Mouse (Mus musculus): ENCODE data around the gene Fbxl19. TPM values are rescaled to one million over a fixed set of nuclear protein-coding genes. Genes with fewer than 3 reads are reported as not detected.

The Fbxl19 gene
- polyA plus RNA-seq, 1 experiment from 2014 or later, result 7.4 TPM

DNA sequence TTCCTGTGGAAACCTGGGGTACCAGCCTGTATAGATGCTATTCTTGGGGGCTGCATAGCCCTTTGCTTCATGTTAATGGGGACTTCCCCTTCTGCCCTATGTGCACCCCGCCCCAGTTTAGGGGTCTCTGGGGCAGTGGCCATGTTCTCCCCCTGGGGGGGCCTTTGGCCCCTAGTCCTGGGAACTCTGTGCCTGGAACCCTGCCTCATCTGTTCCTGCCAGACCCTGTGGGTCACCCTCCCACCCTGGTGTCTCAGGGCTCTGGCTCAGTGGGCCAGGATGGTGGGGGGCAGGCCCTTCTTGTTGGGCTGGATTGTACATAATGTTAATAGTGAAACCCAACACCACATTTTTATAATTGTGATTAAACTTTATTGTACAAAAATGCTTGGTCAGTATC lies 55.4 kb downstream of the Fbxl19 start:
- no peak overlapping the region for H3K27ac ChIP-seq (replicated peaks; ENCODE audit: low read depth, low read length)
- 0 out of 2 replicates have a peak, but pooled peaks cover 3% of the 10 kb centered on the region for H3K4me1 ChIP-seq (ENCODE audit: control insufficient read depth, insufficient read depth, low read length)
- peaks cover 65% of the 10 kb centered on the region for H3K36me3 ChIP-seq (ENCODE audit: control insufficient read depth, insufficient read depth, low read length)
- H3K9ac ChIP-seq (replicated peaks; ENCODE audit: low read length), result no peak overlapping the region
- no peak overlapping the region for H3K4me3 ChIP-seq (replicated peaks; ENCODE audit: low read depth, low read length)
- ATAC-seq (ENCODE audit: low FRiP score, low TSS enrichment) (no peak), DNase-seq (no peak)
- WGBS, result 94% methylated on average over 1 of the region's 1 CpGs
- H3K9me3 ChIP-seq (ENCODE audit: control insufficient read depth, low read length), result no peaks in the 10 kb centered on the region
- no peaks in the 10 kb centered on the region for H3K27me3 ChIP-seq (ENCODE audit: control insufficient read depth, insufficient read depth, low read length)
- H3K4me2 ChIP-seq (ENCODE audit: low read length), result no peak overlapping the region

DNA sequence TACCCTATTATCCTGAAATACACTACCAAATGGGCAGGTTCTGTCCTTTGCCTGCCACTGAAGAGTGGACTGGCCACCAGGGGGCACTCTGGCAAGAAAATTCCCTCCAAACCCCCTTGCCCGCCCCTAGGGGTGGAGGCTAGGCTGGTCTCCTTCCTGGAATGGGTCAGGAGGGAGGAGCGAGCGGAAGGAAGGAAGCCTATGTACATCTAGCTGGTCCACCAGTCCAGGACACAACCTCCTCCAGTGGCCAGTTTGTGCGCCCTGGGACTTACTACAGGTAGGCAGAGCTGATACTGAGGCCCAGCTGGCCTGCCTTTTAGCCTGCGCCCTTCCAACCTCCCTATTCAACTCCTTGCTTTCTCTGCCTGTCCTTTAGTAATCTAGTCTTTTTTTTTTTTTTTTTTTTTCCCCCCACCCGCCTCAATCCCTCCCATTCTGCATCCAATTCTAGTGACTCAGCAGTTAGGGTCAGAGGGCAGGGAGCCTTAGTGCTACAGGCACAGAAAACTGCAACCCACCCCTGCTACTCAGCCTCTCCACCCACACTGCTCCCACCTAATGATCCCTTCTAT lies 56.2 kb downstream of the Fbxl19 start, which contains the start of gene Hsd3b7:
Hsd3b7 (plus strand) TSS at position 170 of the 575 bp plus-strand sequence.
- ATAC-seq (ENCODE audit: low FRiP score, low TSS enrichment) (peak; percentile 78), DNase-seq (peak; percentile 90)
- H3K4me3 ChIP-seq (replicated peaks; ENCODE audit: low read depth, low read length), result no peak within 1 kb of the TSS
- H3K27ac ChIP-seq (replicated peaks; ENCODE audit: low read depth, low read length), result peak within 1 kb of the TSS; percentile 41; the same call in 1 of the 2 replicates
- no peak within 1 kb of the TSS for H3K9ac ChIP-seq (replicated peaks; ENCODE audit: low read length)
- 22% methylated on average over 6 of the region's 6 CpGs for WGBS
- H3K27me3 ChIP-seq (ENCODE audit: control insufficient read depth, insufficient read depth, low read length), result no peaks in the 10 kb centered on the region
- 0 out of 2 replicates have a peak, but pooled peaks cover 3% of the 10 kb centered on the region for H3K4me1 ChIP-seq (ENCODE audit: control insufficient read depth, insufficient read depth, low read length)
- H3K9me3 ChIP-seq (ENCODE audit: control insufficient read depth, low read length), result no peaks in the 10 kb centered on the region
- H3K36me3 ChIP-seq (ENCODE audit: control insufficient read depth, insufficient read depth, low read length), result peaks cover 65% of the 10 kb centered on the region
- H3K4me2 ChIP-seq (ENCODE audit: low read length), result peak within 1 kb of the TSS; percentile 25; the same call in 1 of the 2 replicates

GRCm38 (mm10) chr7:127801010-127801621 lies 56.8 kb downstream of the Fbxl19 start:
- H3K9ac ChIP-seq (replicated peaks; ENCODE audit: low read length), result no peak overlapping the region
- peaks cover 62% of the 10 kb centered on the region for H3K36me3 ChIP-seq (ENCODE audit: control insufficient read depth, insufficient read depth, low read length)
- H3K9me3 ChIP-seq (ENCODE audit: control insufficient read depth, low read length), result no peaks in the 10 kb centered on the region
- H3K4me3 ChIP-seq (replicated peaks; ENCODE audit: low read depth, low read length), result no peak overlapping the region
- H3K4me2 ChIP-seq (ENCODE audit: low read length), result 0 out of 2 replicates have a peak overlapping the region, but pooled peaks have one; percentile 25
- 92% methylated on average over 8 of the region's 8 CpGs for WGBS
- DNase-seq (no peak), ATAC-seq (ENCODE audit: low FRiP score, low TSS enrichment) (no peak)
- 0 out of 2 replicates have a peak, but pooled peaks cover 3% of the 10 kb centered on the region for H3K4me1 ChIP-seq (ENCODE audit: control insufficient read depth, insufficient read depth, low read length)
- H3K27ac ChIP-seq (replicated peaks; ENCODE audit: low read depth, low read length), result no peak overlapping the region
- no peaks in the 10 kb centered on the region for H3K27me3 ChIP-seq (ENCODE audit: control insufficient read depth, insufficient read depth, low read length)

GRCm38 (mm10) chr7:127802313-127802712 lies 58.0 kb downstream of the Fbxl19 start:
- no peaks in the 10 kb centered on the region for H3K9me3 ChIP-seq (ENCODE audit: control insufficient read depth, low read length)
- no peak overlapping the region for H3K9ac ChIP-seq (replicated peaks; ENCODE audit: low read length)
- no peaks in the 10 kb centered on the region for H3K27me3 ChIP-seq (ENCODE audit: control insufficient read depth, insufficient read depth, low read length)
- ATAC-seq (ENCODE audit: low FRiP score, low TSS enrichment) (no peak), DNase-seq (no peak)
- H3K4me3 ChIP-seq (replicated peaks; ENCODE audit: low read depth, low read length), result no peak overlapping the region
- H3K4me1 ChIP-seq (ENCODE audit: control insufficient read depth, insufficient read depth, low read length), result 0 out of 2 replicates have a peak, but pooled peaks cover 3% of the 10 kb centered on the region
- H3K4me2 ChIP-seq (ENCODE audit: low read length), result no peak overlapping the region
- 95% methylated on average over 17 of the region's 17 CpGs for WGBS
- H3K36me3 ChIP-seq (ENCODE audit: control insufficient read depth, insufficient read depth, low read length), result peaks cover 57% of the 10 kb centered on the region
- no peak overlapping the region for H3K27ac ChIP-seq (replicated peaks; ENCODE audit: low read depth, low read length)

DNA sequence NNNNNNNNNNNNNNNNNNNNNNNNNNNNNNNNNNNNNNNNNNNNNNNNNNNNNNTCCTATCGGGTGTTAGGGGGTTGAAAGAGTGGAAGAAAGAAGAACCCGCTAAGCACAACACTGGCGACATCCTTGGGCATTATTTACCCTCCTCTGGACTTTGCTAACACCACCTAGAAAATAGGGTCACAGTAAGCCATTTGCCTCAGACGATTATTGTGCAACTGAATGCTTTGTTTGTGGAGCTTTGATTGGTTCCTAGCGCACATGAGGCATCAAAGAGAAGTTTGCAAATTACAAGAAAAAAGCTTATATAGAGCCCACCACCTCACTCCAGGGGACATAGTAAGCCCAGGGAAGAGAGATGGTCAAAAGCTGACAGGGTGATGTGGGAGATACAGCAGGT lies 64.5 kb downstream of the Fbxl19 start:
- no peaks in the 10 kb centered on the region for H3K4me1 ChIP-seq (ENCODE audit: control insufficient read depth, insufficient read depth, low read length)
- H3K9me3 ChIP-seq (ENCODE audit: control insufficient read depth, low read length), result no peaks in the 10 kb centered on the region
- H3K4me3 ChIP-seq (replicated peaks; ENCODE audit: low read depth, low read length), result no peak overlapping the region
- H3K27me3 ChIP-seq (ENCODE audit: control insufficient read depth, insufficient read depth, low read length), result no peaks in the 10 kb centered on the region
- peaks cover 70% of the 10 kb centered on the region for H3K36me3 ChIP-seq (ENCODE audit: control insufficient read depth, insufficient read depth, low read length)
- H3K9ac ChIP-seq (replicated peaks; ENCODE audit: low read length), result no peak overlapping the region
- no peak overlapping the region for H3K27ac ChIP-seq (replicated peaks; ENCODE audit: low read depth, low read length)
- WGBS, result 79% methylated on average over 5 of the region's 5 CpGs
- H3K4me2 ChIP-seq (ENCODE audit: low read length), result no peak overlapping the region
- ATAC-seq (ENCODE audit: low FRiP score, low TSS enrichment), result no peak
- no peak for DNase-seq

DNA sequence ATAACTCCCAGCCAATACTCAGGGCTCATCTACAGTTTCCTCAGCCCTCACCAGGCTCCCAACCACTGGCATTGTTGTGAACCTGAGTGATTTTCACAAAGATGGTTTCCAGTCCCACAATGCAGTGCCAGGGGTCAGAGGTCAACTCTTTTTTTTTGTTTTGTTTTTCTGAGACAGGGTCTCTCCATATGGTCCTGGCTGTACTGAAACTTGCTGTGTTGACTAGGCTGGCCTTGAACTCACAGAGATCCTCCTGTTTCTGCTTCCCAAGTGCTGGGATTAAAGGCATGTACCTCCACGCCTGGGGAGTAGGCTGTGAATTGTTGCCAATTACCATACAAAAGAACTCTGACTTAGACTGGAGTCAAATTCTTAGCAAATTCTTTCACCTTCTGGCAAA lies 65.5 kb downstream of the Fbxl19 start:
- no peak overlapping the region for H3K4me3 ChIP-seq (replicated peaks; ENCODE audit: low read depth, low read length)
- H3K9ac ChIP-seq (replicated peaks; ENCODE audit: low read length), result no peak overlapping the region
- H3K9me3 ChIP-seq (ENCODE audit: control insufficient read depth, low read length), result no peaks in the 10 kb centered on the region
- DNase-seq, result no peak
- no peak for ATAC-seq (ENCODE audit: low FRiP score, low TSS enrichment)
- 90% methylated on average over 1 of the region's 1 CpGs for WGBS
- peaks cover 75% of the 10 kb centered on the region for H3K36me3 ChIP-seq (ENCODE audit: control insufficient read depth, insufficient read depth, low read length)
- no peak overlapping the region for H3K4me2 ChIP-seq (ENCODE audit: low read length)
- no peaks in the 10 kb centered on the region for H3K27me3 ChIP-seq (ENCODE audit: control insufficient read depth, insufficient read depth, low read length)
- no peak overlapping the region for H3K27ac ChIP-seq (replicated peaks; ENCODE audit: low read depth, low read length)
- H3K4me1 ChIP-seq (ENCODE audit: control insufficient read depth, insufficient read depth, low read length), result no peaks in the 10 kb centered on the region

- DNase-seq (no peak), ATAC-seq (ENCODE audit: low FRiP score, low TSS enrichment) (no peak)
- WGBS, result 84% methylated on average over 10 of the region's 10 CpGs
- Histone ChIP-seq H3K9ac (replicated peaks; ENCODE audit: low read length) (no peak overlapping the region), H3K4me2 (ENCODE audit: low read length) (no peak overlapping the region), H3K27me3 (ENCODE audit: control insufficient read depth, insufficient read depth, low read length) (no peaks in the 10 kb centered on the region), H3K27ac (replicated peaks; ENCODE audit: low read depth, low read length) (no peak overlapping the region), H3K4me1 (ENCODE audit: control insufficient read depth, insufficient read depth, low read length) (no peaks in the 10 kb centered on the region), H3K9me3 (ENCODE audit: control insufficient read depth, low read length) (no peaks in the 10 kb centered on the region), H3K36me3 (ENCODE audit: control insufficient read depth, insufficient read depth, low read length) (peaks cover 71% of the 10 kb centered on the region), H3K4me3 (replicated peaks; ENCODE audit: low read depth, low read length) (no peak overlapping the region)
Observed at GRCm38 (mm10) chr7:127810650-127811049, 66.3 kb downstream of the Fbxl19 start.

GRCm38 (mm10) chr7:127811240-127811639 lies 66.9 kb downstream of the Fbxl19 start:
- H3K27me3 ChIP-seq (ENCODE audit: control insufficient read depth, insufficient read depth, low read length), result no peaks in the 10 kb centered on the region
- DNase-seq (no peak), ATAC-seq (ENCODE audit: low FRiP score, low TSS enrichment) (no peak)
- WGBS, result 86% methylated on average over 4 of the region's 4 CpGs
- no peaks in the 10 kb centered on the region for H3K9me3 ChIP-seq (ENCODE audit: control insufficient read depth, low read length)
- no peak overlapping the region for H3K4me3 ChIP-seq (replicated peaks; ENCODE audit: low read depth, low read length)
- H3K27ac ChIP-seq (replicated peaks; ENCODE audit: low read depth, low read length), result no peak overlapping the region
- H3K9ac ChIP-seq (replicated peaks; ENCODE audit: low read length), result no peak overlapping the region
- peaks cover 69% of the 10 kb centered on the region for H3K36me3 ChIP-seq (ENCODE audit: control insufficient read depth, insufficient read depth, low read length)
- H3K4me1 ChIP-seq (ENCODE audit: control insufficient read depth, insufficient read depth, low read length), result no peaks in the 10 kb centered on the region
- no peak overlapping the region for H3K4me2 ChIP-seq (ENCODE audit: low read length)

- Histone ChIP-seq H3K4me3 (replicated peaks; ENCODE audit: low read depth, low read length) (no peak overlapping the region), H3K27me3 (ENCODE audit: control insufficient read depth, insufficient read depth, low read length) (no peaks in the 10 kb centered on the region), H3K36me3 (ENCODE audit: control insufficient read depth, insufficient read depth, low read length) (peaks cover 62% of the 10 kb centered on the region), H3K4me2 (ENCODE audit: low read length) (no peak overlapping the region), H3K4me1 (ENCODE audit: control insufficient read depth, insufficient read depth, low read length) (no peaks in the 10 kb centered on the region), H3K9me3 (ENCODE audit: control insufficient read depth, low read length) (no peaks in the 10 kb centered on the region), H3K27ac (replicated peaks; ENCODE audit: low read depth, low read length) (no peak overlapping the region), H3K9ac (replicated peaks; ENCODE audit: low read length) (no peak overlapping the region)
- DNase-seq (no peak), ATAC-seq (ENCODE audit: low FRiP score, low TSS enrichment) (no peak)
- 83% methylated on average over 3 of the region's 3 CpGs for WGBS
Observed at GRCm38 (mm10) chr7:127812292-127812691, 67.9 kb downstream of the Fbxl19 start.
